Mouse (Mus musculus) kidney, adult 2 months (tissue): Measurements from ENCODE around the gene Prss33. TPM values are rescaled to one million over a fixed set of nuclear protein-coding genes. Genes with fewer than 3 reads are reported as not detected.

ENCODE experiments used
- DNase-seq: peaks from one replicate; pipeline ENCODE4 v3.0.0; 2021
- H3K27ac ChIP-seq: fragments of 200-500 bp; 2 replicates; pipeline ENCODE4 v1.5.1; 2012; ENCODE audit warnings: low read depth, low read length, control low read depth, inconsistent platforms; ENCODE audit not compliant: insufficient read depth
- H3K27me3 ChIP-seq: fragments of 200-500 bp; replicated peaks from 2 replicates; pipeline ENCODE4 v1.6.1; 2012; ENCODE audit warnings: mild to moderate bottlenecking, moderate library complexity, low read length, inconsistent platforms; ENCODE audit not compliant: control insufficient read depth, insufficient read depth
- H3K36me3 ChIP-seq: fragments of 200-500 bp; 2 replicates; pipeline ENCODE4 v1.6.1; 2012; ENCODE audit warnings: mild to moderate bottlenecking, moderate library complexity, low read length, inconsistent platforms; ENCODE audit not compliant: control insufficient read depth, insufficient read depth
- H3K4me1 ChIP-seq: fragments of 200-500 bp; 2 replicates; pipeline ENCODE4 v1.6.1; 2011; ENCODE audit warnings: low read length; ENCODE audit not compliant: control insufficient read depth, insufficient read depth
- H3K4me3 ChIP-seq: fragments of 200-500 bp; 2 replicates; pipeline ENCODE4 v1.5.1; 2011; ENCODE audit warnings: mild to moderate bottlenecking, low read depth, low read length, control low read depth; ENCODE audit not compliant: insufficient read depth
- CTCF ChIP-seq: fragments of 200-500 bp; conservative IDR thresholded peaks from 2 replicates; pipeline ENCODE4 v1.5.1; 2011; ENCODE audit warnings: low read depth, mild to moderate bottlenecking, control low read depth, low read length, moderate library complexity, mixed read lengths; ENCODE audit not compliant: insufficient read depth, insufficient read length
- POLR2A ChIP-seq: fragments of 200-500 bp; IDR thresholded peaks from one replicate; pipeline ENCODE4 v1.6.1; 2011; ENCODE audit warnings: low read depth, low read length, control low read depth
- WGBS: fragments of 180-500 bp; shearing (Covaris S2); methylation state at CpG from one replicate; pipeline ENCODE4 v1.1.7; 2018; 5-methylcytosine and 5-hydroxymethylcytosine counted together
- polyA plus RNA-seq: library from polyadenylated mRNA; depleted of rRNA; stranded (reverse); fragments of >200 nt; gene quantifications from 2 replicates; pipeline ENCODE4 v1.2.3, GENCODE M21; 2012

The Prss33 gene
- polyA plus RNA-seq, 1 experiment: not detected

GRCm38 (mm10) chr17:23795323-23795722, 40.5 kb downstream of the Prss33 start:
- Histone ChIP-seq H3K4me1 (no peaks in the 10 kb centered on the region; the same call in 1 of the 2 replicates), H3K27me3 (no peaks in the 10 kb centered on the region), H3K36me3 (no peaks in the 10 kb centered on the region), H3K4me3 (no peak overlapping the region), H3K27ac (no peak overlapping the region)
- DNase-seq: no peak
- WGBS: 94% methylated on average over 8 of the region's 8 CpGs
- TF ChIP-seq CTCF (no peak), POLR2A (no peak)

GRCm38 (mm10) chr17:23791079-23791357, 44.8 kb downstream of the Prss33 start:
- Histone ChIP-seq H3K36me3 (no peaks in the 10 kb centered on the region), H3K27me3 (no peaks in the 10 kb centered on the region), H3K4me1 (peaks cover 4% of the 10 kb centered on the region; the same call in 1 of the 2 replicates), H3K4me3 (peak overlapping the region; percentile 60), H3K27ac (peak overlapping the region; percentile 57)
- TF ChIP-seq POLR2A (no peak), CTCF (no peak)
- DNase-seq: peak; percentile 29
- 43% methylated on average over 2 of the region's 2 CpGs for WGBS

GRCm38 (mm10) chr17:23790269-23791078, 45.4 kb downstream of the Prss33 start, which contains the start of gene Srrm2:
Srrm2 (plus strand) TSS chr17:23790532.
- H3K27me3 ChIP-seq: no peaks in the 10 kb centered on the region
- DNase-seq: peak; percentile 68
- H3K4me1 ChIP-seq: peaks cover 6% of the 10 kb centered on the region; the same call in 1 of the 2 replicates
- peak within 1 kb of the TSS; percentile 57 for H3K27ac ChIP-seq
- no peaks in the 10 kb centered on the region for H3K36me3 ChIP-seq
- no peak for TF ChIP-seq CTCF
- TF ChIP-seq POLR2A: no peak
- WGBS: 3% methylated on average over 29 of the region's 29 CpGs
- peak within 1 kb of the TSS; percentile 60 for H3K4me3 ChIP-seq

- no peak for DNase-seq
- Histone ChIP-seq H3K4me1 (peaks cover 6% of the 10 kb centered on the region; the same call in 1 of the 2 replicates), H3K36me3 (no peaks in the 10 kb centered on the region), H3K27ac (peak overlapping the region; percentile 57; the same call in 1 of the 2 replicates), H3K4me3 (peak overlapping the region; percentile 60), H3K27me3 (no peaks in the 10 kb centered on the region)
- no peak for TF ChIP-seq CTCF
- 37% methylated on average over 8 of the region's 8 CpGs for WGBS
Observed at GRCm38 (mm10) chr17:23789749-23790268, 46.0 kb downstream of the Prss33 start.

GRCm38 (mm10) chr17:23788973-23789372, 46.9 kb downstream of the Prss33 start:
- H3K4me1 ChIP-seq: peaks cover 6% of the 10 kb centered on the region; the same call in 1 of the 2 replicates
- no peak for TF ChIP-seq CTCF
- 95% methylated on average over 4 of the region's 4 CpGs for WGBS
- no peak overlapping the region for H3K27ac ChIP-seq
- H3K27me3 ChIP-seq: no peaks in the 10 kb centered on the region
- no peak overlapping the region for H3K4me3 ChIP-seq
- DNase-seq: no peak
- H3K36me3 ChIP-seq: no peaks in the 10 kb centered on the region

GRCm38 (mm10) chr17:23786510-23786931, 49.3 kb downstream of the Prss33 start:
- peaks cover 6% of the 10 kb centered on the region; the same call in 1 of the 2 replicates for H3K4me1 ChIP-seq
- H3K4me3 ChIP-seq: peak overlapping the region; percentile 59
- WGBS: 14% methylated on average over 13 of the region's 13 CpGs
- no peaks in the 10 kb centered on the region for H3K27me3 ChIP-seq
- peak overlapping the region; percentile 41; the same call in 1 of the 2 replicates for H3K27ac ChIP-seq
- no peaks in the 10 kb centered on the region for H3K36me3 ChIP-seq
- TF ChIP-seq POLR2A: no peak
- TF ChIP-seq CTCF: no peak
- peak; percentile 30 for DNase-seq
